Mouse (Mus musculus): Measurements from ENCODE around the gene Prkra.

Prkra gene

DNA sequence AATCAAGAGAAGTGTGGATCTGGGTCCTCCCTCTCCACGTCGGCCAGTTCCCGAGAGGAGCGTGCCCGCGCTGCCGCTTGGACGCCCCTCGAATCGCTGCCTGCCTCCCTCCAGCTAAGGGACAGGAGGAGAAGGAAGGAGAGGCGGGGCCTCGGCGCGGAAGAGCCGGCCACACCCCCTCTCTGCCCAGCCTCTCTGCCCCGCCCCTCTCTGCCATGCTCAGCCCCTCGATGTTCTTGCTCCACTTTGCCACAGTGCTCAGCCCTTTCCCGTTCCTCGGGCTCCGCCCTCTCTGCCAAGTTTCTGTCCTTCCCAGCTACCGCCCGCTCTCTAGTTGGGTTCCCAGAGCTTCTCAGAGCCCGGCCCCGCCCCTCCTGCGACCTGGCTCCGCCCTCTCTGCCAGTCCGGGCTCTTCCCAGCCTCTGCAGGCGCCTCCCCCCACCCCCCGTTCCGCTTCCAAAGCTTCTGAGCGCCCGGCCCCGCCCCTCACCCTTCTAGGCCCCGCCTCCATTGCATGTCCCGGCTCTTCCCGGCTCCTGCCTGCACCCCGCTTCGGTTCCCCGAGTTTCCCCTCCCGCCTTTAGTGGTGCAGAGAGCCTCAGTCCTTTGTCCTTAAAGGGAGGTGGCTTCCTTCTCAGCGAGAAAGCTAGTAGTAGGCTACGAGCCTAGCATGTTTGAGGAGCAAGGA is at the start of gene Prkra, which contains the start of gene Pjvk:
Gene Prkra (minus strand): TSS at position 133 of the 688 bp plus-strand sequence.
Gene Pjvk (plus strand): TSS at position 594 of the 688 bp plus-strand sequence.
- DNase-seq: peak; percentile 99

DNA sequence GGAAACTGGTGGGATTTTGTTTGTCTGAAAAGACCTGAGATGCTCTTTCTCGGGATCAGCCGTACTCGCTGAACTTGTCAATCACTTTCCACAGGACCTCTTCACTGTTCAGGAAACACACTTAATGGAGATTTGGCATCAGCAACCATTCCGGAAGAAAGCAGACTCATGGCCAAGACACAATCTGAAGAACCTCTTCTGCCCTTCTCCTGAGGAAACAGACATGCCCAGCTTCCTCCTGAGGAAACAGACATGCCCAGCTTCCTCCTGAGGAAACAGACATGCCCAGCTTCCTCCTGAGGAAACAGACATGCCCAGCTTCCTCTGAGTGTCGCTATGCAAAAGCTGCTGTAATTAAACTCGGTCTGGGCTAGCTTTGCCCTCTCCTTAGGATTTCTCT is 47.5 kb upstream of the Prkra start:
- no peak for DNase-seq

DNA sequence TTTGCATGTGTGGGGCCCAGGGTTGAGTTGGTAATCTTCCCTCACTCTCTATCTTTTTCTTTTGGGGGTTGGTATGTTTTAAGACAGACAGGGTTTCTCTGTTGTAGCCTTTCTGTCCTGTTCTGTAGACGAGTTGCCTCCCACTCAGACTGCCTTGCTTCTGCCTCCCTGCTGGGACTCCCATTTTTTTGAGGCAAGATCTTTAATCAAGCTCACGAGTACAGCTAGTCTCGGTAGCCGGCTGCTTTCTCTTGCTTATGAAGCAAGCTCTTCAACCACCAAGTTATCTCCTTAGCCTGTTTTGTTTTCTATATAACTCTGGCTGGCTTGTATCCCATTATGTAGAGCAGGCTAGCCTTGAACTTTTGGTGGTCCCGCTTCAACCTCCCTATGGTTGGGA is 46.0 kb upstream of the Prkra start:
- DNase-seq: no peak

DNA sequence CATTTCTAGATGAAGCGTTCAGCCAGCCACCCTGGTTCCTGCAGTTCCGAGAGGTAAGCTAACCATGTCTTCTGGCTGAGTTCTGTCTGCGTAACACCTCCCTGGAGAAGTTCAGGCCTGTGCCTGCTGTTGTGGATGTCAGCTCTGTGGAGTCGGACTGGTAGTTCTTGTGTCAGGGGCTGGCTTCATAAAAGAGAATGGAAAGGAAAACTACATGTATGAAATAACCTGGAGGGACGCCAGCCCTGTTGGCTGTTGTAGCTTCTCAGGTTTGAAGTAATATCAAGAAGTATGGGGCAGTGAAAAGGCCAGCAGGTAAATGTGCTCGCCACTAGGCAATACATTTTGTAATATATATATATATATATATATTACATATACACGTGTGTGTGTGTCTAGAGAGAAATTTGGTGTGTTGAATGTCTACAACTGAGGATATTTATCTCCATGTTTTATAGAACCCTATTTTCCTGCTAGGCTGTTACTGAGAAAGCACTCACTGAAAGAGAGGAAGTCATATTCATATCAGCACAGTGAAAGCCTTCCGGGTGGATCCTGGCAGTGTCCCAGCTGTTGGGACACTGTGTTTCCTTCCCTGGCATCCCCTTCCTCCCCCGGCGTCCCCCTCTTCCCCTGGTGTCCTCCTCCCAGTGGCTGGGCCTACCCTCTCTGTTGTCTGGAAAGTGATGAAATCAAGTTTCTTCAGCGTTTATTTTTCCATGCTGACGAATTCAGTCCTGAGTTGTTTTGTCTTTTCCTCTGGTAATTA is 42.8 kb upstream of the Prkra start:
- no peak for DNase-seq

DNA sequence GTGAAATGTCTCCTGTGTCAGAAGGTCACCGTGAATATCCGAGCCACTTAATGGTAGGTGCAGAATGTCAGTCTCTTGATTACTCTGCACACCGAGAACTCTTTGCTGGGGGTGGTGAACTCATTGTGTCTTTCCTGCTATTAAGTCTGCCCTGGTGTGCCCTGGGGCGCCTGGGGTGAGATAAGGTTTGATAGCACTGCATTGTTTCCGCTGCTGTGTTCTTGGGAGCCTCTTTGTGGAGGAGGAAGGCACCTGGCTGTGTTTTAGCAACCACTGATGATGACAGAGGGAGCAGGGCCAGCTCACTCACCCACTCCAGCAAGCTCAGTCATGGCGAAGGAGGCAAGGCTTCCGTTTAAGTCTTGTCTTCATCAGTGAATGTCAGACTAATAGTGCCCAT is 40.3 kb upstream of the Prkra start:
- no peak for DNase-seq

DNA sequence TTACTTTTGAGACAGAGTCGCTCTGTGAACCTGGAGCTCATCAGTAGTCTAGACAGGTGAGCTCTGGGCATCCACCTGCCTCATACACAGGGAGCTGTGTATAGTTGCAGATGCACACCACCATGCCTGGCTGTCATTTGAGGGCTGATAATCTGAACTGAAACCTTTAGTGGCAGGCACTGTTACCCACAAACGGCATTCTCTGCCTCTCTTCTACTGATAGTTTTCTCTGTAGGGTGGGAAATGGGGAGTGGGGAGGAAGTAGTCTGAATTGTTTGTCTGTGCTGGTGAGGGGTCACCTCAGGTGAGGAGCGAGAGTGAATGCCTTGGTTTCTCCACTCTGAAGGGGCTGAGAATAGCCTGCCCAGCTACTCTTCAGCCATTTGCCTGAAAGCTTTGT is 39.8 kb upstream of the Prkra start:
- DNase-seq: no peak

DNA sequence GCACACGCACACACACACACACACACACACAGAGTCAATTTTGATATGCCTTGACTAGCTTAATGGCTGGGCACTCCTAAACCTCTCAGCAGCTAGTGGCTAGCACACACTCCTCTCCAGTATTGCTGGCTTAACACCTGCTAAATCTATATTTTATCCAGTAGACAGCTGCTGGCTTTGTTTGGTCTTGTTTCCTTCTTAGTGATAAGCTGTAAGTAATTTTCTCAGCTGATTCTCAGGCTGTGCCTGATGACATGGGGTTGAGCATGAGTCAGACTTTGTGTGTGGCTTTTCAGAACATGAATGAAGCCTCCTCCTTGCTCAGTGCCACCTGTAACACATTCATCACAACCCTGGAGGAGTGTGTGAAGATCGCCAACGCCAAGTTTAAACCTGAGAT is 39.2 kb upstream of the Prkra start:
- no peak for DNase-seq

DNA sequence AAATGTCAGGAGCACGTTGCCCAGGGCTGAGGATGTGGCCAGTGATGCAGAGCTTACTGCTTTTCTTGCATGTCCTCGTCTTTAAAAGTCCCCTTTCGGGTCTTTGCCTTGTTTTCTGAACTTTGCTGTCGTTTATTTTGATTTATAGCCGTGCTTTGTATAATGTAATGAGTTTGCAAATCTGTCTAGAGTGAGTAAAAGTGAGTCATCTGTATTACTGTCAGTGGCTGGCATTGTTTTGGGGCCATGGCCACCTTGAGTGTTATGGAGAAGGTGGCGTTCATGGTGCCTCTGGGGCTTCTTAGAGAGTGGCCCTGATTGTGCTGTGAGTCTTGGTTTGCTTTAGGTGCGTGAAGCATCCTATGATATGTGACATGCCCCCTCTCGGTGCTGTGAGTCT is 34.5 kb upstream of the Prkra start:
- no peak for DNase-seq

DNA sequence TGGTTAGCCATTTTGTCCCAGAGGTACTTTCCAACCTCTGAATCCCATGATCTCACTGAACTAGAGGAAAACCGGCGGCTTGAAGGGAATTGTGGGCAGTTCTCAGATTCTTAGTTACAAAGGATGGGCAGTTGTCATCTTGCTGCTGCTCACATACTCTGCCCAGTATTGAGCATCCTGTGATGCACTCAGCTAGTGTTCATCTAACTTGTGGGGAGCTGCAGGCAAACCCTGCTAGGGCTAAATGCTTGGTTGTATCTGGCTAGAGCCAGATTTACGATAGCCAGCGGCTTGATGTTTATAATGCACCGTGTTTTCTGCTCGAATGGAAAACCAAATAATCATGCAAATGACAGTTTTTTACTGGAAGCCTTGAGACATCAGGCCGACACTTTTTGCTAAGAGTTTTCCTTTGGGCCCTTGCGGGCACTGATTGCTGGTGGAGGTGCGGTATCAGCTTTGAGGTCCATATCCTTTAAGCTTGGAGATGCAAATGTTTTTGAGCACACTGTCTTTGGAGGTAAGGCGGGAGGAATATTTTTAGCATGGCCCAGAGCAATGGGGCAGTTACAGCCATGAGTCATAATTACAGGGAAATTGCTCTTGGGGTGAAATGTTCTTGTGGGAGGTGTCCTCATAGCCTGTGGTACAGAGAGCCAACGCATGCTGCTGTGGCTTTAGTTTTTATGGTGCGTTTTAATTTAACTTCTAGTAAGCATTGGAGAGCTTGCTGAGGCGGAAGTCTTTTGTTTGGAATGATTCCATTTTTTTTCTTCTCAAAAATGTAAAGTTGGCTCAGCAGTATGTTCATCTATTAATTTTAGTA is 28.8 kb upstream of the Prkra start:
- DNase-seq: no peak

DNA sequence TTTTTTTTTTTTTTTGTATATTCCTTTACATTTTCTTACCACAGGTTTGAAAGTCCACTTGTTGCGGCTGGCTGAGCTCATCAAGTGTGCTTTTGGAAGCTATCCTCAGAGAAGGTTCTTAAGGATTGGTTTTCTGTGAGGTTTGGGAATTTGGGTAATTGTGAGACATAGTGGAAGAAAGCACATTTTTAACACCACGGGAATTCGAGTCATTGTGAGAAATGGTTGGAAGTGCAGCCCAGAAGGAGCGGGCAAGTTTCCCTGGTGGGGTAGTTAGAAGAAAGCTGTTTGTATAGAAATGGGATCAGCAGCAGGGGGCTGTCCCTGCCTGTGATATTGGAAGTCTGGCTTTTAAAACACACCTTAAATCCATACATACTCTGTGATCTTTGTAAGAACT is 28.1 kb upstream of the Prkra start:
- DNase-seq: no peak

DNA sequence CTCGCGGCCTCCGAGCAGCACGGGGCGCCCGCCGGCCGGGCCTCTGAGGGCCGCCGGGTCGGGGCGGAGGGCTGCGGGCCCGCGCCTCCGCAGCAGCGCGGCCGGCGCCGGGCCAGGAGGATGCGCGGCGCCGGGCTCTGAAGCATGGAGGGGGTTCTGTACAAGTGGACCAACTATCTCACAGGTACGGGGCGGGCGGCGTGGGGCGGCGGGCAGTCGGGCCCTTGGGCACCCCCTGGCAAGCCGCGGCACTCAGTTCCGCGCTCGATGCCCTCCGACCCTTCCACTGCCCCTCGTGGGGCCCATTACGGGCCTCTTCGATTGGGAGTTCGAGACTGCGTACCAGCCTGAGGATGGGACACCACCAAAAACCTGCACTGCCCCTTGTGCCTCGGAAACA is 27.6 kb upstream of the Prkra start:
- DNase-seq: peak; percentile 42

DNA sequence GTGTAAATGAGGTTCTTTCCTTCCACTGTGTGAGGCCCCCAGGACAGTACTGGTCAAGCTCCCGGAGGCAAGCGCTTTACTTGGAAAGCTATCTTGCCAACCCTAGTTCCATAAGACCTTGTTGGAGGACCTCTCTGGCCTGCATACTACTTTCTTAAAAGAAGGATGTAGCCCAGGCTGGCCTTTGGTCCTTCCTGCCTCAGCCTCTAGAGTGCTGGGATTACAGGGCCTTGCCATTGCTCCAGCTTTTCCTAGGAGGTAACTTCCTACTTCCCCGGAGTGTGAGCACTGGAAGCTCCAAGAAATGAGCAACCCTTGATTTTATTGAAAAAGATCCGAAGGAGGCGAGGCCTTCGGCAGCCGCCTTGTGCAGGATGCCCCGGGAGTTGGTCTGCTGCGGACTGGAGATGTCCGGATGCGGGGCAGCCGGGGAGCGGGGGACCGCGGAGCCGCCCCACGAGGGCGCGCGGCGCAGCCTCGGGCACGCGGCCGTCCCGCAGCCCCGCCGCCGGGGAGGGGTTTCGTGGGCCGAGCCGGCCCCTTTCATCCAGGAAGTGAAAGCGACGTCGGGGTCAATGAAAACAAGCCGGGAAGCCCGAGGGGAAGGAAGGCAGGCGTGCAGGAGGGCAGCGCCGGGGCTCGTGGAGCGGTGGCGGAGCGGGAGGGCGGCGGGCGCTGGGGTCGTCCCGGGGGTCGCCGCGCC is 27.1 kb upstream of the Prkra start, which contains the start of gene Plekha3:
Gene Plekha3 (plus strand): TSS at position 557 of the 703 bp plus-strand sequence.
- DNase-seq: peak; percentile 80

DNA sequence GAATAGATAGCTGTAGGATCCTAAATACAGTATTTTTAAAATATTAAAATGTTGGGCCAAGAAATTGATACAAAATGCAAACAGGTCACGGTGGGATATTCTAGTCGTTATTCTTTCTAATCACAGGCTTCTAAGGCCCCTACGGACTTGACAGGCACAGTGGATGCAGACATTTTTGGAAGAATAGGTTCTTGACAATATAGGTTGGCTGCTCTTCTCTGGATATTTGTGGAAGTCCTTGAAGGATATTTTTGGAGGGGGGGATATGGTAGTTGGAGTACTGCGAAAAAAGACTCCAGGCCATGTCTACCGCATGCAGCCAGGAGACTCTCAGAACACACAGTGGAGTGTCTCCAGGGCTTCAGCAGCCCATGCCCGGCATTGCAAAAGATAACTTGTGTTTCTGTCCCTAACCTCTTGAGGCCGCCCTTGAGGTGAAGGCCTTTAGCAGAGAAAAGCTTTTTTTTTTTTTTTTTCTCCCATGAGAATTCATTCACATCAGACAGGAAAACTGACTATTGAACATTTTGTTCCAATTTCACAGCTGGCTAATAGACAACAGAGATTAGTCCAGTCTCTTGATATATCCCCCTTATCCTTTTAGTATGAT is 25.8 kb upstream of the Prkra start:
- no peak for DNase-seq

DNA sequence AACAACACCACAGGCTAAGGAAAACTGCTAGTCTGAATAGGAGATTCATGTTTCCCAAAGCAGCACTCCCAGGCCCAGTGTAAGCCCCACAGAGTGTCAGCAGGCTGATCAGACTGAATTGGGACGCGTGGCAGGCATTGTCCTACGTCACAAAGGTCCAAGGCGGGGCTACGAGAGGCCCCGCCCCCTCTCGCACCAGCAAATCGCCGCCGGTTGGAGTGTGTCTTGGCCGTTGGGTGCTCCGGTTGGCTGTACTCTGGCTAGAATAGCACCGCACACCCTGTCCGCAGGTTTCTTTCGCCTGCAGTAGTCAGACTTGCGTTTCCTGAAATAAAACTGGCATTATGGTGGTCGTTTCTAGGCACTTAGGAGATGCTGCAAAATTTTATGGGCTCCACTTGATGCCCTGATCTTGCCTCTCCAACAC is 25.2 kb upstream of the Prkra start, which contains the start of gene Fkbp7:
Gene Fkbp7 (minus strand): TSS at position 151 of the 427 bp plus-strand sequence.
- DNase-seq: peak; percentile 86

DNA sequence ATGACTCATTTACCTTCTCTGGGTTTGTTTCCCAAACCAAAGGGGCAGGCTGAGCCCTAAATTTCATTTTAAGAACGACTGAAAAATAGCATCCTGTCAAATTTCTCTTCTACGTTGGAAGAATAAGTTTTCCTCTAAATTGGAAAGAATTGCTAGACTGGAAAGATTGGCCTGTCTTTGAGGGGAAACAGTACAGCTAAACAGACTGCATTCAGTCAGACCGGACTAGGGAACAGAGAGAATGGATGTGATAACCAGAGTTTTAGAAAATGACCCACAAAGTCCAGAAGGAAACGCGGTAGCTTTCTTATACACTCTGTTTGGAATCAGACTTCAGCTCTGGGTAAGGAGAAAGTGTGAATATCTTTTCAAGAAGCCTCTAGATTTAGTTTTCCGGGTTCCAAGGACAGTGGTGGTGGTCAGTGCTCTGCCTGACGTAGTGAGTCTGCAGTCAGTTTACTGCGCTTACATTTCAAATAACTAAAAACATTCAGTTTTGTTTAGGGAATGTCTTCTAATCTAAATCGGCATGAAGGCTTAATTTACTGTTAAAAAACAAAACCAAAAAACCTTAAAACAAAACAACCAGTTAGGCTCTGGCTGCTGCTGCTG is 24.4 kb upstream of the Prkra start:
- DNase-seq: no peak

DNA sequence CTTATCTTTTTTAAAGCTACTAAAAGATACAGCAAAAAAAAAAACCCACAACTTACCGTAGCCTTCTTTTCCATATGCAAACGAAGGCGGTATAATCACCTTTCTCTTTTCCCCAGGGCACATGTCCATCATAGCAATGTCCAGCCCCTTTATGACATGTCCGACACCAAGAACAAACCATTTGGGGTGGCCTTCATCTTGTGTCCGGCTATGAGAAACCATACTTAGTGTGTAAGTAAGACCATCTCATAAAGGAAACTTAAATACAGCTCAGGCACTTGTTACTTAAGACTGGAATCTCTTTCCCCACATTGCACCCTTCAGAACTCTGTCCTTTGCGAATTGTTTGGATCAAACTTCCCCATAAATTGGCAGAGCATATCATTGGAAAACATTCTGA is 23.8 kb upstream of the Prkra start:
- no peak for DNase-seq

DNA sequence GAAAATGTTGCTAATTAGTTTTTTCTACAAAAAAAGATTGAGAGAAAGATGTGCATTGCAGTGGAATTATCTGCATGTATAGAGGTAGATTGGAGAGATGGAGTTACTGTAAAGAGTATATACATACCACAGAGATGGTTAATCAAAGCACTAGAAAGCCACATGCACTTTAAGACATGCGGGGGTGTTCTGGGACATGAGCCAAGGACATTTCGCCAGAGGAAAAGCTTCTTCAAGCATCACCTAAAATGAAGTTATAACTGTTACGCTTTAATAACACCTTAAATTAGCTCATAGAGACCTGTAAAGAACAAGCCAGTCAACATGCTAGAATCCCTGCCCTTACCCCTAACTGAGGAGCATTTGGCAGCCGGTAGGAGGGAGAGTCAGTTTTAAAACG is 19.4 kb upstream of the Prkra start:
- DNase-seq: no peak

DNA sequence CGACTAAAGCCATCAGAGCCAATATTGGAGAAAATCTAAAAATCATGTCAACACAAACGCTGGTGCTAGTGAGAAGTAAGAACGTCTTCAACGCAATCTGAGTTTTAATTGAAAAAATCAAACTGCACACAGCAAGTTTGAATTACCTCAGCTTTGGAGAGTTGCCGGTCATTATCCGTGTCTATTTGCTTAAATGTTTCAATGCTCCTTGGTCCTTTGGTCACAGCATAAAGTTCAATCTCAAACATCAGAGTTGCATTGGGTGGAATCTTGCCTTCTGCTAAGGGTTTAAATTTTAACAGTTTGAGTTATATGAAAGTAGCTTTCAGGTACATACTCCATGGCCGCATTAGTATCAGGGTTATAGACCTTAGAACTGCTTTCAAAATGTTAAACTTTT is 17.7 kb upstream of the Prkra start:
- no peak for DNase-seq

DNA sequence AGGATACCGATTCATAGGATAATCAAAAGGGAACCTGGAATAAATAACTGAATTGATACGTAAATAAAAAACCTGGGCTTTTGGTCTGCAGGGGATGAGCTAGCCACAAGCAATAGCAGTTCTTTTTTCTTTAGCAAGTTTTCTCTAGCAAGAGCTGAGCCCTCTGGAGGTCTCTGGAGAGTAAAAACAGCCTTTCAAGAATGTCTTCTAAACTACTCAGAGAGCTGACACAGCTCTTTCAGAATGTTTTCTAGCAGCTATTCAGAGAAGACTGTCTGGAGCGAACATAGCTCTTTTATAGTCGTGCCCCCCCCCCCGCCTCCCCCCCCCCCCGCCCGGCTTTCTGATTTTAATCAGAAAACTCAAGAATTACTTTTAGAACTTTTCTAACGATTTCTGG is 11.6 kb upstream of the Prkra start:
- DNase-seq: no peak

DNA sequence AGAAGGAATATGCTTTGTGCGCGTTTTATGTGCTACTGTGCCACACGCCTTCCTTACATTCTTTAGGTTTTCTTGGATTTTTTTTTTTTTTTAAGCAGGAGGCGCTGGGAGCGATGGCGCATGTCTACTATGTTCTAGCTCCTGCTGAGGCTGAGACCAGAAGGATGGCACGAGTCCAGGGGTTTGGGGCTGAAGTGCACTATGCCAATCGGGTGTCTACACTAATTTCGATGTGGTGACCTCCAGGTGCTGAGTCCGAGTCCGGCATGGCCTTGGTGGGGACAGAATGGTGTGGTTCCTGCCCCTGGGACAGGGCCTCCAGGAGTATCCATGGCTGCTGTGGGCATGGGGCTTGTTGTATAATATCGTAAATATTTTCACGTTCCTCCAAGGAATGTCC is 10.7 kb upstream of the Prkra start:
- DNase-seq: no peak

DNA sequence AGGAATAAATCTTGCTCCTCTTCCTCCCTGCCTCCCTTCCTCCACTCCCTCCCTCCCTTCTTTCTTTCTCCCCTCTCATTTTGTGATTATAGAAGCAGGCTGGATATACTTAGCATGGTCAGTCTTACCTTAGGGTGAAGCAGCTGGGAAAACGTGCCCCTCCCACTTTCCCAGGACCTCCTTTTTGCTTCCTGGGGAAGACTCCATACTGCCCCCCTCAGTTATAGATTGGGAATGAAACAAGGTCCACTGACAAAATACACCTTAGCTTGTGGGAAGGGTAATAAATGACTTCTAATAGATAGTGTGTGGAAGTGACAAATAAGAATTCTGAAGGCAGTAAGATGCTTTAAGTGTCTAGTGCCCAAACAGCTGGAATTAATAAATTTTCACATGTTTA is 8.2 kb upstream of the Prkra start:
- no peak for DNase-seq

DNA sequence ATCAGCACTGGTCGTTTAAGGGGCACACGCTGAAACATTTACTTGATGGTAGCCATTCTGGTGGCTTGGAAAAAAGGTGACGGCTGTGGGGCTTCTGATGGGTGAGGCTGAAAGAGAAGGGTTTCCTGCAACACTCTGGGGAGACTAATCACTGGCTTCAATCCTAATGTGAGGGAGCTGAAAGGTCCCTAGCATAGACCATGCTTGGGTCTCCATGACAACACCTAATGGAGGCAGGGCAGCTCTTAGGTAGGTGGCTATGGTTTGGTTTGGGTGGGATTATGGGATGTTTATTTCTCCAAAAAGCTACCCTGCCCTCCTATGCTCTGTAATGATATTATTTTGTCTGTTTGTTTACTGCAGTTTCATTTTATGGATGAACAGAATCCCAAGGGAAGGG is 7.6 kb upstream of the Prkra start:
- DNase-seq: no peak
